Mouse (Mus musculus) heart, embryonic 12.5 days (tissue): Measurements from ENCODE around the gene Sult6b1. TPM values are rescaled to one million over a fixed set of nuclear protein-coding genes. Genes with fewer than 3 reads are reported as not detected.
A peak's percentile ranks its signal among the peaks of the same experiment; 100 is the strongest.

Experiments used
- ATAC-seq: fragments of 200-750 bp; cut with Nextera tagmentation; 2 replicates; pipeline ENCODE4 v1.8.0; 2017; ENCODE audit warnings: moderate TSS enrichment, moderate library complexity; ENCODE audit not compliant: insufficient number of reproducible peaks, low FRiP score
- H3K27ac ChIP-seq: fragments of 300-500 bp; sonication (generic); 2 replicates; pipeline ENCODE4 v1.5.1; 2016; ENCODE audit warnings: mild to moderate bottlenecking, moderate library complexity; ENCODE audit not compliant: poor library complexity, severe bottlenecking
- H3K27me3 ChIP-seq: fragments of 300-500 bp; sonication (generic); replicated peaks from 2 replicates; pipeline ENCODE4 v1.6.1; 2016; ENCODE audit warnings: mild to moderate bottlenecking, moderate library complexity
- H3K36me3 ChIP-seq: fragments of 300-500 bp; sonication (generic); 2 replicates; pipeline ENCODE4 v1.6.1; 2016; ENCODE audit warnings: mild to moderate bottlenecking, moderate library complexity
- H3K4me1 ChIP-seq: fragments of 300-500 bp; sonication (generic); replicated peaks from 2 replicates; pipeline ENCODE4 v1.6.1; 2016; ENCODE audit warnings: mild to moderate bottlenecking
- H3K4me2 ChIP-seq: fragments of 300-500 bp; sonication (generic); 2 replicates; pipeline ENCODE4 v1.6.1; 2016; ENCODE audit warnings: mild to moderate bottlenecking, moderate library complexity
- H3K4me3 ChIP-seq: fragments of 300-500 bp; sonication (generic); 2 replicates; pipeline ENCODE4 v1.5.1; 2016; ENCODE audit warnings: mild to moderate bottlenecking
- H3K9ac ChIP-seq: fragments of 300-500 bp; sonication (generic); 2 replicates; pipeline ENCODE4 v1.6.1; 2016; ENCODE audit warnings: mild to moderate bottlenecking, moderate library complexity
- H3K9me3 ChIP-seq: fragments of 300-500 bp; sonication (generic); replicated peaks from 2 replicates; pipeline ENCODE4 v1.6.1; 2016; ENCODE audit warnings: mild to moderate bottlenecking, moderate library complexity
- WGBS: fragments of 180-500 bp; shearing (Covaris S2); methylation state at CpG from one replicate; pipeline ENCODE4 v1.1.7; 2016; 5-methylcytosine and 5-hydroxymethylcytosine counted together
- polyA plus RNA-seq: library from polyadenylated mRNA; unstranded; fragments of >200 nt; fragmentation: Nextera tagmentation; extraction: Ambion mirVana; gene quantifications from 2 replicates; pipeline ENCODE4 v1.2.1, GENCODE M21; 2016

Sult6b1 gene
- 0.15 TPM in 1 of 2 replicates, not detected in the other for polyA plus RNA-seq

- H3K4me2 ChIP-seq: no peak within 1 kb of the TSS
- no peak for ATAC-seq
- WGBS: 86% methylated on average over 5 of the region's 5 CpGs
These were observed at the start of gene Sult6b1 for GRCm38 (mm10) chr17:78906892-78907291. Gene Sult6b1, minus strand, starts transcription at chr17:78906992.

DNA sequence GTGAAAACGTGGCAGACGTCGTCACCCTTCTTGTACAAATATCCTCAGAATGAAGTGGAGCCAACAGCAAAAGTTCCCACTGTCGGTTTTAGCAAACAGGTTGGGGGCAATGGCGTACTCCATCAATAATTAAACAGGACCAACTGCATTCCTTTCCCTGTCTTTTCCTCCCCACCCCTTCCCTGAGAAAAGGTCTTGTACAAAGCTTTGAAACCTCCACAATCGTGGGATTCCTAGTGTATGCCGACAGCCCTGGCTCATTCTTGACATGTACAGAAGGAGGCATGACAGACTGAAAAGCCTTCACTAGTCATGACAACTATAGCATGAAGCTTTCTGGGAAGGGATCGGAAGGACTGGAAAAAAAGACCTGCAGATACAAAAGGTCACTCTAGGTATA is 46.4 kb upstream of the Sult6b1 start:
- WGBS: 89% methylated on average over 8 of the region's 8 CpGs

More at GRCm38 (mm10) chr17:78906892-78907291, at the start of gene Sult6b1:
- Histone ChIP-seq H3K36me3 (no peaks in the 10 kb centered on the region), H3K9ac (no peak within 1 kb of the TSS), H3K4me1 (no peaks in the 10 kb centered on the region), H3K9me3 (no peaks in the 10 kb centered on the region), H3K4me3 (no peak within 1 kb of the TSS), H3K27me3 (no peaks in the 10 kb centered on the region), H3K27ac (no peak within 1 kb of the TSS)

GRCm38 (mm10) chr17:78952070-78952469 is 45.3 kb upstream of the Sult6b1 start:
- no peaks in the 10 kb centered on the region for H3K4me1 ChIP-seq

More for the DNA sequence above, 46.4 kb upstream of the Sult6b1 start:
- Histone ChIP-seq H3K36me3 (peaks cover 78% of the 10 kb centered on the region), H3K9me3 (no peaks in the 10 kb centered on the region), H3K27ac (no peak overlapping the region), H3K4me1 (no peaks in the 10 kb centered on the region), H3K4me2 (no peak overlapping the region), H3K27me3 (no peaks in the 10 kb centered on the region), H3K4me3 (no peak overlapping the region), H3K9ac (no peak overlapping the region)
- no peak for ATAC-seq

DNA sequence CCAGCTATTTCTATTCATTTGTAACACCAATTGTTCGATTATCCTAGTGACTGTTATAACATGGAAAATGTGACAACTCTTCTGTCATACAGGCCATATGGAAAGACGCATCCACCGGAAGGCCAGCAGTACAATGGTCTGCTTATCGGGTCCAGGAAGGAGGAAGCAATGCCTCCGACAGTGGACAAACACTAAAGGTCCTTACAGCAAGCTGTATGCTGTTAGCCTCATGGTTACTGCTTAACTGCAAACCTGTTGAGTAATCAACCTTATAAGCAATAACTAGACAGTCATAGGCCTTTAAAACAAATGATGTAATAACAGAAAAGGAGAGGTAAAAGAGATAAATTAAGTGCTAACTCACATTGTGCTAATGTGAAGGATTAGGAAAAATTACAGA is 44.4 kb upstream of the Sult6b1 start:
- Histone ChIP-seq H3K9ac (no peak overlapping the region), H3K4me1 (no peaks in the 10 kb centered on the region), H3K36me3 (peaks cover 84% of the 10 kb centered on the region), H3K27ac (no peak overlapping the region), H3K9me3 (no peaks in the 10 kb centered on the region), H3K4me2 (no peak overlapping the region), H3K27me3 (no peaks in the 10 kb centered on the region), H3K4me3 (no peak overlapping the region)
- ATAC-seq: no peak
- WGBS: 87% methylated on average over 5 of the region's 5 CpGs

More at GRCm38 (mm10) chr17:78952070-78952469, 45.3 kb upstream of the Sult6b1 start:
- Histone ChIP-seq H3K27me3 (no peaks in the 10 kb centered on the region), H3K36me3 (peaks cover 82% of the 10 kb centered on the region), H3K27ac (no peak overlapping the region), H3K4me2 (no peak overlapping the region), H3K9me3 (no peaks in the 10 kb centered on the region), H3K9ac (no peak overlapping the region), H3K4me3 (no peak overlapping the region)
- WGBS: 88% methylated on average over 5 of the region's 5 CpGs
- no peak for ATAC-seq

DNA sequence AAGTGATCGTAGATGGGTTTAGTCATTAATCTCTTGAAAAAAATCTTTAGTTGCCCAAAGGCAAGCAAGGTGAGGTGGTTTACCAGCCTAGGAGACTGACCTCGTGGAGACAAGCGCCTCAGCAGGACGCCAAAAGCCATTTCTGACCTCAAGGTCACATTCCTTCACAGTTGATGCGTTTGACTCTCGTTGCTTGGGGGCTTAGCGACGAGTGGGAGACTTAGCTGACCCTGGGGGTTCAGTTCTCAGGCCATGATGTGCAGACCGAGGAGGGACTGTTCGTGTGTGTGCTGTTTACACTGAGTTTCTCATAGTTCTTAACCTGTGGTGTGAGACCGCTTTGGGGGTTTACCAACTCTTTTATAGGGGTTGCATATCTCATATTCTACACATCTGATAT is 35.8 kb upstream of the Sult6b1 start:
- Histone ChIP-seq H3K4me1 (peaks cover 3% of the 10 kb centered on the region), H3K27me3 (no peaks in the 10 kb centered on the region), H3K4me3 (no peak overlapping the region), H3K27ac (no peak overlapping the region), H3K9ac (no peak overlapping the region), H3K9me3 (no peaks in the 10 kb centered on the region), H3K4me2 (no peak overlapping the region), H3K36me3 (peaks cover 55% of the 10 kb centered on the region)
- no peak for ATAC-seq
- 64% methylated on average over 11 of the region's 11 CpGs for WGBS

- H3K9me3 ChIP-seq: no peaks in the 10 kb centered on the region
- H3K9ac ChIP-seq: no peak overlapping the region
- H3K4me2 ChIP-seq: no peak overlapping the region
- no peak for ATAC-seq
- WGBS: 87% methylated on average over 4 of the region's 4 CpGs
- H3K36me3 ChIP-seq: peaks cover 46% of the 10 kb centered on the region
- H3K27ac ChIP-seq: no peak overlapping the region
- no peak overlapping the region for H3K4me3 ChIP-seq
- H3K27me3 ChIP-seq: no peaks in the 10 kb centered on the region
- peaks cover 8% of the 10 kb centered on the region for H3K4me1 ChIP-seq
These were observed 32.1 kb upstream of the Sult6b1 start for GRCm38 (mm10) chr17:78938927-78939326.

DNA sequence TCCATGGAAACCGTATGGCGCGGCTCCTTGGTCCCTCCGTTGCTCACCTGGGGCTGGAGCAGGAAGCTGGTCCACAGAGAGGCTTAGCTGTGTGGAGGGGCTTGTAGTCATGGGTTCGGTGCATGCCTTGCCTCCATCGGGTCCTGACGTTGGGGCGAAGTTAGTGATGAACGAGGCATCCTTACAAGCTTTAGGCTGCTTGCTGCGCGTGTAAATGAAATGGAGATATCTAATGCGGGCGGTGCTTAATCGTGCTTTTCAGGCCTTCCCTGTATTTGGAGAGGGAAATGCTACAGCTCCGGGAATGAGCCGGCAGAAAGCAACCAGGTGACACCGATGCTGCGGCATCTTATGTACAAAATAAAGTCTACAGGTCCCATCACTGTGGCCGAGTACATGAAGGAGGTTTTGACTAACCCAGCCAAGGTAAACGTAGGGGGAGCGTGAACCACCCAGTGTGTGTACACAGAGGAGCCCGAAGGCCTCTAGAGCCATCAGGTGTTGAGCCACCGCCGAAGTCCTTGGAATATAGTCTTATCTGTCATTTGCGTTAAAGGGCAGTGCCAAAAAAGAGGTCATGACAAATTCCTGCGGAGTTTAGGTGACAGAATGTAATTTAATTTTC is 30.5 kb upstream of the Sult6b1 start:
- ATAC-seq: peak; percentile 15; the same call in 1 of the 2 replicates
- 8% methylated on average over 26 of the region's 26 CpGs for WGBS

DNA sequence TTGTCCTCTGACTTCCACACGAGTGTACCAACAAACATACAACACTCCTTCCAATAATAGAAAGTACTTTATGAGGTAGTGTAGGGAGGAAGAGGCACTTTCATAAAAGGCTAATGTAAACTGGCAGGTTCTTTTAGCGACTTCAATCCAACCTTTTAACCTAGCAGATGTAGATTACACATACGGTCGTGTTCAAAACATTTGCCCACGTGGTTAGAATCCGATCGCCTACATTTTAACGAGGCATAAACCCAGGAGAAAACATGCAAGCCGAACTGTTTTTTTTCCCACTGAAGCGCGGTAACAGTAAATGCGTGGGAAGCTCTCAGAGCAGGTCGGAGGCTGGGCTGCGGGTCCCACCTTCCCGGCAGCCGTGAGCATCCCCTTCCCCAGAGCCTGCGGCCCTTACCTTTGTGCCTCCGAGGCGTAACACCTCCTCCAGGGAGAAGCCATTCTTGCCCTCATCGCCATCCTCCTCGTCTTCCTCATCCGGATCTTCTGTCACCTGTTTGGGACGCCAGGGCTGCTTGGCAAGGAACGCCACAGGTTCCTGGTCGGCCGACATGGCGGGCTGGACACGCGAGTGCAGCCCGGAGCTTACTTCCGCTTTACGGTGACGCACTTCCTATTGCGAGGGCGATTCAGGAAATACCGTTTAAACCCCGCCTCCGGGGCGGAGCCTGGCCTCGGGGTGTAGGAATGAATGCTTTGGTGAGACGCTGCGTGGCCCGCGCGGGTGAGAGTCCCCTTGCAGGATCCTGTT is 29.9 kb upstream of the Sult6b1 start, which contains the start of the genes Cebpz and Ndufaf7:
Gene Cebpz (minus strand): TSS at position 601 of the 763 bp plus-strand sequence.
Gene Ndufaf7 (plus strand): TSS at position 671 of the 763 bp plus-strand sequence.
- H3K4me3 ChIP-seq: peak within 1 kb of the TSS; percentile 91
- ATAC-seq: peak; percentile 97
- no peaks in the 10 kb centered on the region for H3K27me3 ChIP-seq
- H3K27ac ChIP-seq: peak within 1 kb of the TSS; percentile 32; the same call in 1 of the 2 replicates
- H3K4me1 ChIP-seq: peaks cover 20% of the 10 kb centered on the region
- peak within 1 kb of the TSS; percentile 90 for H3K4me2 ChIP-seq
- H3K9me3 ChIP-seq: no peaks in the 10 kb centered on the region
- H3K9ac ChIP-seq: peak within 1 kb of the TSS; percentile 83
- under 1% methylated on average over 45 of the region's 45 CpGs for WGBS
- H3K36me3 ChIP-seq: peaks cover 47% of the 10 kb centered on the region

More for the DNA sequence above, 30.5 kb upstream of the Sult6b1 start:
- Histone ChIP-seq H3K27ac (peak overlapping the region; percentile 32; the same call in 1 of the 2 replicates), H3K4me1 (peaks cover 20% of the 10 kb centered on the region), H3K4me3 (peak overlapping the region; percentile 91), H3K4me2 (peak overlapping the region; percentile 90), H3K27me3 (no peaks in the 10 kb centered on the region), H3K9me3 (no peaks in the 10 kb centered on the region), H3K36me3 (peaks cover 47% of the 10 kb centered on the region), H3K9ac (peak overlapping the region; percentile 83)

- H3K9me3 ChIP-seq: no peaks in the 10 kb centered on the region
- peak overlapping the region; percentile 90 for H3K4me2 ChIP-seq
- peaks cover 20% of the 10 kb centered on the region for H3K4me1 ChIP-seq
- no peak overlapping the region for H3K27ac ChIP-seq
- peaks cover 48% of the 10 kb centered on the region for H3K36me3 ChIP-seq
- peak overlapping the region; percentile 91 for H3K4me3 ChIP-seq
- WGBS: 63% methylated on average over 2 of the region's 2 CpGs
- H3K27me3 ChIP-seq: no peaks in the 10 kb centered on the region
- no peak for ATAC-seq
- peak overlapping the region; percentile 83; the same call in 1 of the 2 replicates for H3K9ac ChIP-seq
These were observed 29.1 kb upstream of the Sult6b1 start for GRCm38 (mm10) chr17:78935857-78936256.

- H3K27ac ChIP-seq: no peak overlapping the region
These were observed 10.9 kb upstream of the Sult6b1 start for GRCm38 (mm10) chr17:78917696-78918095.

GRCm38 (mm10) chr17:78916899-78917298 is 10.1 kb upstream of the Sult6b1 start:
- Histone ChIP-seq H3K4me2 (peak overlapping the region; percentile 84), H3K4me3 (peak overlapping the region; percentile 76), H3K36me3 (peaks cover 29% of the 10 kb centered on the region), H3K9me3 (no peaks in the 10 kb centered on the region), H3K27ac (peak overlapping the region; percentile 85), H3K9ac (peak overlapping the region; percentile 83), H3K27me3 (no peaks in the 10 kb centered on the region), H3K4me1 (peaks cover 6% of the 10 kb centered on the region)
- no peak for ATAC-seq
- WGBS: 2% methylated on average over 11 of the region's 11 CpGs

More at GRCm38 (mm10) chr17:78917696-78918095, 10.9 kb upstream of the Sult6b1 start:
- Histone ChIP-seq H3K4me3 (no peak overlapping the region), H3K9me3 (no peaks in the 10 kb centered on the region), H3K27me3 (no peaks in the 10 kb centered on the region), H3K4me2 (peak overlapping the region; percentile 84), H3K36me3 (peaks cover 36% of the 10 kb centered on the region), H3K9ac (peak overlapping the region; percentile 83), H3K4me1 (peaks cover 6% of the 10 kb centered on the region)
- ATAC-seq: no peak
- WGBS: 42% methylated on average over 6 of the region's 6 CpGs
